ENCODE assay signal across 10 mouse cellular contexts in genomic region chr11:86855639-86856425, GRCm38 (mm10). TPM values are rescaled to one million over a fixed set of nuclear protein-coding genes. Genes with fewer than 3 reads are reported as not detected.
DNase-seq lines count a peak whose midpoint lies in the region.
"Had no signal": no experiment of that assay in that cellular context is flagged by ENCODE, and none has a peak within 500 bp of the region (broad histone marks: within the 10 kb centered on the region; RNA-seq: fewer than 3 reads in every experiment).

No protein-coding gene starts in this region.

- peak; percentile 39 to 47 for DNase-seq in left cerebral cortex, adult 18-20 months (ENCODE audit: low spot score in 2 of 2)
- no peak for DNase-seq in left cerebral cortex, adult 11 months (ENCODE audit: low spot score)
- peak; percentile 48 for DNase-seq in cerebellum, adult 11 months
- DNase-seq in cerebellum, postnatal 25 days: peak; percentile 67 to 68
- DNase-seq in left cerebral cortex, postnatal 4 days: peak; percentile 30
- DNase-seq in kidney, adult 18-20 months: no peak
- no peak for DNase-seq in urinary bladder, postnatal 4 days (ENCODE audit: low spot score in 2 of 2)
- DNase-seq: gastrocnemius, postnatal 14 days; liver, postnatal 0 days; thymus, postnatal 25 days had no signal

- intact Hi-C loops in left cerebral cortex, postnatal 4 days (cut with DNase I): no loop called here

RNA-seq across cellular contexts. Expression of gene Dhx40, which starts 48.3 kb away (rescaled TPM):
- total RNA-seq in left cerebral cortex, adult 18-20 months (2021): 10 to 100 TPM; 22.8 to 22.9 TPM
- total RNA-seq in left cerebral cortex, postnatal 4 days (2021): 10 to 100 TPM; 20.5 to 20.8 TPM

Comparison
In these comparisons a context has a peak if more than half of its experiments do, and no peak if none do; other contexts are left out.
1. DNase-seq: peak in left cerebral cortex, adult 18-20 months (2 of 2), cerebellum, adult 11 months (single experiment), cerebellum, postnatal 25 days (2 of 2) and left cerebral cortex, postnatal 4 days (single experiment); none in left cerebral cortex, adult 11 months (single experiment), kidney, adult 18-20 months (single experiment) and urinary bladder, postnatal 4 days (0 of 2).